8 mouse cellular contexts compared by ENCODE assay signal in the genomic region with DNA sequence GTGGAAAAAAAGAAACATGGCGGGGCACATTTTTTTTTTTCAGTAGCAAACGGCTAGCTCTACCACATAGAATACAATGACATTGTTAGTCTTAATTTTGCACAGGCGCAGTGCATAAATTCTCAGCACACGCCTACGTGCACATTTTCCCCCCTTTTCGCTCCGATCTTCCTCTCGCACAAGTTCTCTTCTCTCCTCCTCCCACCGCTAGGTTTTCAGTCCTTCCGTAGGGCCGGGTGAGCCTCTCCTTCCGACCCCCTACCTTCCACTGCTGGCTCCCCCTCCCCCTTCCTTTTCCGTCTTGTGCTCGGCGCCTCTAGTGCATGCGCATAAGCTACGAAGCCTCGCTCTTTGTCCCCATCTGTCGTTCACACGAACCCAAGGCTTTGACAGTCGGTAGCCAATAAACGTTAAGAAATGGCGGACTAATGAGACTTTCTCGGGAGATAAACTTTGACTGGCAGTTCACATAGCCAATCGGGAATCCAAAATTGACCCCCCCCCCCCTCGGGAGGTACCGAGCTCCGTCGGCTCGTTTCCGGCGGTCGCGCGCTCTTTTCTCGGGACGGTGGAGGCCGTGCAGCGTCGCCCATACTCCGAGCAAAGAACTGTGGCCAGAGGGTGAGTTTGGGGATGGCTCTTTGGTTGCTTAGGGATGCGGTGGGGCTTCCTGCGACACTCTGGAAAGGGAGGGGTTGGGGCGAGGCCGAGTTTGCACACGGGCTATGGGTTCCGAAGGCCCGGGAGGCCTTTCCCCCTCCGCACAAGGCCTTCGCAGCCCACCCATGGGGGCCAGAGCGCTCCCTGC. TPM values are rescaled to one million over a fixed set of nuclear protein-coding genes. Genes with fewer than 3 reads are reported as not detected.
DNase-seq lines count a peak whose midpoint lies in the region; ATAC-seq lines count a peak whose summit lies in the region.

Gene Nono, plus strand, starts transcription at position 177 of the 808 bp plus-strand sequence.

- H3K9ac ChIP-seq in hindbrain, embryonic 15.5 days, result peak within 1 kb of the TSS; percentile 72

- peak; percentile 89 for DNase-seq in T-cell, adult 2 months (ENCODE audit: low spot score)
- peak; percentile 75 to 80 for DNase-seq in cerebellum, postnatal 36 days
- peak; percentile 77 for DNase-seq in frontal cortex, postnatal 36 days (ENCODE audit: low spot score in 2 of 2)
- peak; percentile 84 for DNase-seq in left cerebral cortex, adult 11 months (ENCODE audit: low spot score)
- peak; percentile 87 to 92 for DNase-seq in lung, postnatal 4 days
- DNase-seq in retina, postnatal 7 days (ENCODE audit: low read depth, low spot score), result peak; percentile 92
- DNase-seq in urinary bladder, adult 2 months (ENCODE audit: low spot score), result peak; percentile 44

- peak within 1 kb of the TSS; percentile 93 for H3K27ac ChIP-seq in hindbrain, embryonic 15.5 days (replicated peaks)

- H3K4me2 ChIP-seq in hindbrain, embryonic 15.5 days, result peak within 1 kb of the TSS; percentile 56

- H3K36me3 ChIP-seq in hindbrain, embryonic 15.5 days, result 0 out of 2 replicates have a peak, but pooled peaks cover 4% of the 10 kb centered on the region

- no peaks in the 10 kb centered on the region for H3K27me3 ChIP-seq in hindbrain, embryonic 15.5 days

- peaks cover 12% of the 10 kb centered on the region for H3K4me1 ChIP-seq in hindbrain, embryonic 15.5 days (replicated peaks)

- ATAC-seq in hindbrain, embryonic 15.5 days (ENCODE audit: low FRiP score, low read depth), result peak; percentile 97

- H3K4me3 ChIP-seq in hindbrain, embryonic 15.5 days, result peak within 1 kb of the TSS; percentile 67

- H3K9me3 ChIP-seq in hindbrain, embryonic 15.5 days, result no peaks in the 10 kb centered on the region

- WGBS in hindbrain, embryonic 15.5 days, result 26% methylated on average over 50 of the region's 51 CpGs

RNA-seq across cellular contexts. Expression of gene Nono, which starts in this region (rescaled TPM):
- polyA plus RNA-seq in hindbrain, embryonic 15.5 days (2015; fragmentation: Nextera tagmentation; extraction: Ambion mirVana), result 298 and 299 TPM in 2 replicates
- polyA plus RNA-seq in urinary bladder, adult 2 months (2012; rRNA removed), result 145 and 168 TPM in 2 replicates

Comparison
In these comparisons a context has a peak if more than half of its experiments do, and no peak if none do; other contexts are left out.
1. Peak in every context shown above with its lines: DNase-seq, ATAC-seq, H3K4me3 ChIP-seq and H3K27ac ChIP-seq.